Mouse (Mus musculus): ENCODE results near the gene Btnl4. TPM values are rescaled to one million over a fixed set of nuclear protein-coding genes. Genes with fewer than 3 reads are reported as not detected.
"Not testable (repeated sequence)": the region's sequence is repeated elsewhere in the genome, so short reads cannot be mapped to it uniquely, and the experiment has no call there.

The Btnl4 gene
- not detected for total RNA-seq (2022)

DNA sequence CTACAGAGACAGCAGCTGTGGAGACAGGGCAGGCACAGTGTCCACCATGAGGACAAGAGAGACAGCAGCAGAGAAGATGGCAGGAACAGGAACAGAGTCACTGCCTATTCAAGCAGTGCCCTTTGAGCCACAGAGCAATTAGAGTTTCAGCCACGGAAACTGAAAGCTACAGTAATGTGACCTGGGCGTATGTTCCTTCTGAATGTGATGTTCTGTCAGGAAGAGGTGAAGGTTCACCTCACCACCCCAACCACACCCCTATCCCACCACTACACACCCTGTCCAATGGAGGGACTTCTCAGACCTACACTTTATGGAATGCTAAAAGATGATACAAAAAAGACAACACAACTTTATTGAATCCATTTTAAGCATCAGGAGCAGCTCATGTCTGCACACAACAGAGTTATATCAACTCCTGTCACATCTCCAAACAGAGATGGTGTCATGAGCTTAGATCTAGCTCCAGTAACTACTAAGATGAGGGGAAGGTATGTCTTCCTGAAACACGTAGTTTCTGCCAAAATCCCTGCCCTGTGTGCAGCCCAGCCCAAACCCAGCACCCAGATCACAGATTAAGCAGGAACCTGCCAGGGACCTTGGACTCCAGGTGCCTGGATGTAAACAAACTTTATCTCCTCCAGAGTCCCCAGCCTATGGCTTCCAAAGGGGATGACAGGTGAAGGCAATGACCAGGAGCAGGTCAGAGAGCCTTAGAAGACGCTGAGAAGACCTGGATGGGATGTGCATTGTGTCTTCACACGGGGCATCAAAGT, at the start of gene Btnl4:
TSS of gene Btnl4 (minus strand) at position 81 of the 776 bp plus-strand sequence.
- DNase-seq (ENCODE audit: low spot score in 2 of 2) = not testable (repeated sequence)

DNA sequence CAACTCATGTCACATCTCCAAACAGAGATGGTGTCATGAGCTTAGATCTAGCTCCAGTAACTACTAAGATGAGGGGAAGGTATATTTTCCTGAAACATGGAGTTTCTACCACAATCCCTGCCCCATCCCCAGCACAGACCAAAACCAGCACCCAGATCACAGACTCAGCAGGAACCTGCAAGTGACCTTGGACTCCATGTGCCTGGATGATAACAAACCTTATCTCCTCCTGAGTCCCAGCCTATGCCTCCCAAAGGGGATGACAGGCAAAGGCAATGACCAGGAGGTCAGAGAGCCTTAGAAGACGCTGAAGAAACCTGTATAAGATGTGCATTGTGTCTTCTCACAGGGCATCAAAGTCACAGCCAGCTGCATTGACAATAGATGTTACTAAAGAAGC, 41.9 kb upstream of the Btnl4 start:
- no peak for DNase-seq (ENCODE audit: low spot score in 2 of 2)

DNA sequence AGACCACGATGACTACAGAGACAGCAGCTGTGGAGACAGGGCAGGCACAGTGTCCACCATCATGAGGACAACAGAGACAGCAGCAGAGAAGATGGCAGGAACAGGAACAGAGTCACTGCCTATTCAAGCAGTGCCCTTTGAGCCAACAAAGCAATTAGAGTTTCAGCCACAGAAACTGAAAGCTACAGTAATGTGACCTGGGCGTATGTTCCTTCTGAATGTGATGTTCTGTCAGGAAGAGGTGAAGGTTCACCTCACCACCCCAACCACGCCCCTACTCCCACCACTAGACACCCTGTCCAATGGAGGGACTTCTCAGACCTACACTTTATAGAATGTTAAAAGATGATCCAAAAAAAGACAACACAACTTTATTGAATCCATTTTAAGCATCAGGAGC, 41.5 kb upstream of the Btnl4 start:
- not testable (repeated sequence) for DNase-seq (ENCODE audit: low spot score in 2 of 2)

DNA sequence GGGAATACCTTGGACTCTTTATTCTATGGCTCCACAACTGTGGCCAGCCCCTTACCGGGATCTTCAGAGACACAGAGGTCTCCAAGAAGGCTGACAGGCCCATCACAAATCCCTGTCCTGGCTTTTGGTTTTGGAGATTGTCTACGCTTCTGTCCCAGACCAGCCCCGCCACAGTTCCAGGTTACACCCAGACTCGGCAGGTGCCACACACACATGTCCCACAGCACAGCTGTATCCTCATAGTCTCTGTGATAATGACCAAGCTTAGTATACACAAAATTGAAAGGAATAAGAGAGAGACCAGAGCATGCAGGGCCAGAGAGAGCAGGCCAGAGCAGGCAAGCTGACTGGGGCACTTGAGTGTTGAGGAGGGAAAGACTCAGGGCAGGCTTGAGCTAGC, 40.7 kb upstream of the Btnl4 start:
- no peak for DNase-seq (ENCODE audit: low spot score in 2 of 2)

DNA sequence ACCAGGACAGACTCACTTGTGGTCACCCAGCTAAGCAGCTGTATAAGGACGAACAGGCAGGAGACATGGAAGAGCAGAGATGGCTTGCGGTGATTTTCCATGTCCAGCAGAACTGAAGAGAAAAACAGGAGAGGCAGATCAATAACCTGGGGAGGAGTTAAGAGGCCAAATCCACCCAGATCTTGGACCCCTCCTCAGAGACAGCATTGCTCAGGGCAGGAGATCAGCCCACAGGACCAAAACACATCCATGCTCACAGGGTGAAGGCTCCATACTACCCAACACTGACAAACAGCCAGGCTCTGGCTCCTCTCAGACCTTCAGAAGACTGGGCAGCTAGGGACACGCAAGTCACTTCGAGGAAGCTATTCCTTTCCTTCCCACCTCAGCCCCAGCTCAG, 40.1 kb upstream of the Btnl4 start, which contains the start of gene Btnl6:
TSS of gene Btnl6 (minus strand) at position 101 of the 400 bp plus-strand sequence.
- DNase-seq (ENCODE audit: low spot score in 2 of 2) = no peak

DNA sequence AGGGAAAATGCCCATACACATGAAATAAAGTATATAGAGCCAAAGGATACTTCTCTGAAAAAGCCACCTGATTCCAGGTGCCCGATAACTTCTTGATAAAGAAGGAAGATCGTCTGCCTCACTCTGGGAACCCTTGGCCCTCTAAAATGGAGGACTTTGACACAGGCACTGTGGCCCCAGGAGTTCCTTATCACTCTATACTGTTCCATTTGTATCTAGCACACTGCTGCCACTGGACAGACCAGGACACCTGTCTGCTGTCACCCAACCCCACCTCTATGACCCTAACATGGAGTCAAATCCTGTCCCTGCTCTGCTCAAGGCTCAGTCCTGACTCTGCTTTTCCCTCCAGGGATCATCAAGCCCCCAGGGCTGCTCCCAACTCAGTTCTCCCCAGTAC, 39.4 kb upstream of the Btnl4 start:
- DNase-seq (ENCODE audit: low spot score in 2 of 2) = no peak

DNA sequence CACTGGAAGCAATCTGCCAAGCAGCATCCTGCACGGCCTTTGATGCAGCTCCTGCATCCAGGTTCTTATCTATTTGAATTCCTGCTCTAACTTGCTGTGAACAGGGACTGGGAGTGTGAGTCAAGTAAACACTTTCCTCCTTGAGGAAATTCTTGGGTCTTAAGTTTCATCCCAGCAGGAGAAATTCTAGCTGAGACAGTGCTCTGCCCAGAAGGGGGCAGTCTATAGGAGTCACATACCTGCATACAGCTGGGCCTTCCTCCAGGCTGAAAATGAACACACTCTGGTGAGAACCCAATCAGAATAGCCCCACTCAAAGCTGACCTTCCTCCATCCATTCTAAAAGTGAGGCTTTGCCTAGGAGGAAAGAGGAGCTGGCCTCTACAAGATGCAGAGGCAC, 34.6 kb upstream of the Btnl4 start:
- not testable (repeated sequence) for DNase-seq (ENCODE audit: low spot score in 2 of 2)

DNA sequence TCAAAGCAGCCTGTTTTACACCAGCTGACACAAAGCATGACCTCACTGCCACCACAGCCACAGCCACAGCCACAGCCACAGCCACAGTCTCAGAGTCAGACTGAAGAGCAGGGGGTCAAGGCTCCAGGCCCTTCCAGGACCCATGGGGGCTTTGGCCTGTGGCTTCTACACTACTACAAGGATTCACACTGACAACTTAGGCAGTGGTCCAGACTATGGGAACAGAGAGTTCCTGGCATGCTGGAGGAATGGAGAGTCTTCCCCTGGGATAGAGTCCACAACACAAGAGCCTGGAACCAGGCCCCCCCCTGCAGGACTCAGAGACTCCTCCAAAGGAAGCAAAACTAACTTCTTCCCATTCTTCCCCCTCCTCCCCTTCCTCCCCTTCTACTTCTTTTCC, 30.5 kb upstream of the Btnl4 start:
- DNase-seq (ENCODE audit: low spot score in 2 of 2) = no peak

DNA sequence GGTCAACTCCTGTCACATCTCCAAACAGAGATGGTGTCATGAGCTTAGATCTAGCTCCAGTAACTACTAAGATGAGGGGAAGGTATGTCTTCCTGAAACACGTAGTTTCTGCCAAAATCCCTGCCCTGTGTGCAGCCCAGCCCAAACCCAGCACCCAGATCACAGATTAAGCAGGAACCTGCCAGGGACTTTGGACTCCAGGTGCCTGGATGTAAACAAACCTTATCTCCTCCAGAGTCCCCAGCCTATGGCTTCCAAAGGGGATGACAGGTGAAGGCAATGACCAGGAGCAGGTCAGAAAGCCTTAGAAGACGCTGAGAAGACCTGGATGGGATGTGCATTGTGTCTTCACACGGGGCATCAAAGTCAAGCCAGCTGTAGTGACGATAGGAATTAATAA, 20.6 kb upstream of the Btnl4 start:
- not testable (repeated sequence) for DNase-seq (ENCODE audit: low spot score in 2 of 2)

DNA sequence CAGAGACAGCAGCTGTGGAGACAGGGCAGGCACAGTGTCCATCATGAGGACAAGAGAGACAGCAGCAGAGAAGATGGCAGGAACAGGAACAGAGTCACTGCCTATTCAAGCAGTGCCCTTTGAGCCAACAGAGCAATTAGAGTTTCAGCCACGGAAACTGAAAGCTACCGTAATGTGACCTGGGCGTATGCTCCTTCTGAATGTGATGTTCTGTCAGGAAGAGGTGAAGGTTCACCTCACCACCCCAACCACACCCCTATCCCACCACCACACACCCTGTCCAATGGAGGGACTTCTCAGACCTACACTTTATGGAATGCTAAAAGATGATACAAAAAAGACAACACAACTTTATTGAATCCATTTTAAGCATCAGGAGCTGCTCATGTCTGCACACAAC, 20.2 kb upstream of the Btnl4 start:
- not testable (repeated sequence) for DNase-seq (ENCODE audit: low spot score in 2 of 2)

DNA sequence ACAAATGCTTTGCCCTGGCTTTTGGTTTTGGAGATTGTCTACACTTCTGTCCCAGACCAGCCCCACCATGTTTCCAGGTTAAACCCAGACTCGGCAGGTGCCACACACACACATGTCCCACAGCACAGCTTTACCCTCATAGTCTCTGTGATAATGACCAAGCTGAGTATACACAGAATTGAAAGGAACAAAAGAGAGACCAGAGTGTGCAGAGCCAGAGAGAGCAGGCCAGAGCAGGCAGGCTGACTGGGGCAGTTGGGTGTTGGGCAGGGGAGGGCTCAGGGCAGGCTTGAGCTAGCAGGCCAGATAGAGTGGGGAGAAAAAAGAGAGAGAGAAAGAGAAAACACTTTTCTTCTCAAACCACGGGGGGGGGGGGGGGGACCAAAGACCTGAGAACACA, 19.4 kb upstream of the Btnl4 start:
- DNase-seq (ENCODE audit: low spot score in 2 of 2) = no peak

DNA sequence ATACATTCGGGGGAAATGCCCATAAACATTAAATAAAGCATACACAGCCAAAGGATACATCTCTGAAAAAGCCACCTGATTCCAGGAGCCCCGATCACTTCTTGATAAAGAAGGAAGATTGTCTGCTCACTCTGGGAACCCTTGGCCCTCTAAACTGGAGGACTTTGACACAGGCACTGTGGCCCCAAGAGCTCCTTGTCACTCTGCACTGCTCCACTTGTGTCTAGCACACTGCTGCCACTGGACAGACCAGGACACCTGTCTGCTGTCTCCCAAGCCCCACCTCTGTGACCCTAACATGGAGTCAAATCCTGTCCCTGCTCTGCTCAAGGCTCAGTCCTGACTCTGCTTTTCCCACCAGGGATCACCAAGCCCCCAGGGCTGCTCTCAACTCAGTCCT, 18.0 kb upstream of the Btnl4 start:
- DNase-seq (ENCODE audit: low spot score in 2 of 2) = not testable (repeated sequence)

DNA sequence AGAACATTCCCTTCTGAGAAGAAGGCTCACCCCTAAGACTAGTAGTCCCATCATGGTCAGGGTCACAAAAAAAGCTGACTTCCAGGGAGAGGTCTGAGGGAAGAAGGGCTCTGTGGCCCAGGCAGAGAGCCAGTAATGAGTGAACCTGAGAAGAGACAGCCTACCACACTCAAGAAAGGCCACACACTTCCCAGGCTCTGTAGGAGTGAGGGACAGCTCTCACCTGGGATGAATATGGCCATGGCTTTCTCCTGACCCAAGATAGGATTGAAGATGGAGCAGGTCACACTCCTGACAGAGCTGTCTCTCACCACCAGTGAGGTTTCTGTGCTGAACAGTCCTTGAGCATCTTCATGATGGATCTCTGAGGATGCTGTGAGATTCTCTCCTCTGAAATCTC, 15.7 kb upstream of the Btnl4 start:
- DNase-seq (ENCODE audit: low spot score in 2 of 2) = no peak

DNA sequence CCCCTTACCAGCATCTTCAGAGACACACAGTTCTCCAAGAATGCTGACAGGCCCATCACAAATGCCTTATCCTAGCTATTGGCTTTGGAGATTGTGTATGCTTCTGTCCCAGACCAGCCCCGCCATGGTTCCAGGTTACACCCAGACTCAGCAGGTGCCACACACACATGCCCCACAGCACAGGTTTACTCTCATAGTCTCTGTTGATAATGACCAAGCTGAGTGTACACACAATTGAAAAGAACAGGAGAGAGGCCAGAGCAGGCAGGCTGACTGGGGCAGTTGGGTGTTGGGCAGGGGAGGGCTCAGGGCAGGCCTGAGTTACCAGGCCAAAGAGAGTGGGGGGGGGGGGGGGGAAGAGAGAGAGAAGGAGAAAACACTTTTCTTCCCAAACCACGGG, 691 bp downstream of the Btnl4 start:
- no peak for DNase-seq (ENCODE audit: low spot score in 2 of 2)

DNA sequence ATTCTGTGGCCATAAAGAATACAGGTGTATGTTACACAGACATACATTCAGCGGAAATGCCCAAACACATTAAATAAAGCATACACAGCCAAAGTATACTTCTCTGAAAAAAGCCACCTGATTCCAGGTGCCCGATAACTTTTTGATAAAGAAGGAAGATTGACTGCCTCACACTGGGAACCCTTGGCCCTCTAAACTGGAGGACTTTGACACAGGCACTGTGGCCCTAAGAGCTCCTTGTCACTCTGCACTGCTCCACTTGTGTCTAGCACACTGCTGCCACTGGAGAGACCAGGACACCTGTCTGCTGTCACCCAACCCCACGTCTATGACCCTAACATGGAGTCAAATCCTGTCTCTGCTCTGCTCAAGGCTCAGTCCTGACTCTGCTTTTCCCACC, 2.1 kb downstream of the Btnl4 start:
- DNase-seq (ENCODE audit: low spot score in 2 of 2) = no peak

DNA sequence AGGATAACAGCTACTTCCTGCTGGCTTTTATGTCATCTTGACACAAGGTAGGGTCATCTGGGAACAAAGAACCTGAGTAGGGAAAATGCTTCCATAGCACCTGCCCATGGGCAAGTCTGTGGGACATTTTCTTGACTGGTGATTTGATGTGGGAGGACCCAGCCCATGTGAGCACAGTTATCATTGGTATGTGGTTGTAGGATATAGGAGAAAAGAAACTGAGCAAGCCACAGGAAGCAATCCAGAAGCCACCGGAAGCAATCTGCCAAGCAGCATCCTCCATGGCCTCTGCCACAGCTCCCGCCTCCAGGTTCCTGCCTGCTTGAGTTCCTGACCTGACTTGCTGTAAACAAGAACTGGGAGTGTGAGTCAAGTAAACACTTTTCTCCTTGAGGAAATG, 6.6 kb downstream of the Btnl4 start:
- no peak for DNase-seq (ENCODE audit: low spot score in 2 of 2)

DNA sequence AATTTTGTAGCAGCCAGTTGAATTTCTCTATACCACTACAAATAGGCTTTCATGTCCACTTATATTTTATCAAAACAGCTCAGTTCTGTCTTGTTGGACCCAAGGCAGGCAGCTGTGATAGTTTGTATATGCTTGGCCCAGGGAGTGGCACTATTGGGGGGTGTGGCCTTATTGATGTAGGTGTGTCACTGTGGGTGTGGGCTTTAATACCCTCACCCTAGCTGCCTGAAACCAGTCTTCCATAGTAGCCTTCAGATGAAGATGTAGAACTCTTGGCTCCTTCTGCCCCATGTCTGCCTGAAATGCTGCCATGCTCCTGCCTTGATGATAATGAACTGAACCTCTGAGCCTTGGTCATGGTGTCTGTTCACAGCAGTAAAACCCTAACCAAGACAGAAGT, 11.2 kb downstream of the Btnl4 start:
- not testable (repeated sequence) for DNase-seq (ENCODE audit: low spot score in 2 of 2)

DNA sequence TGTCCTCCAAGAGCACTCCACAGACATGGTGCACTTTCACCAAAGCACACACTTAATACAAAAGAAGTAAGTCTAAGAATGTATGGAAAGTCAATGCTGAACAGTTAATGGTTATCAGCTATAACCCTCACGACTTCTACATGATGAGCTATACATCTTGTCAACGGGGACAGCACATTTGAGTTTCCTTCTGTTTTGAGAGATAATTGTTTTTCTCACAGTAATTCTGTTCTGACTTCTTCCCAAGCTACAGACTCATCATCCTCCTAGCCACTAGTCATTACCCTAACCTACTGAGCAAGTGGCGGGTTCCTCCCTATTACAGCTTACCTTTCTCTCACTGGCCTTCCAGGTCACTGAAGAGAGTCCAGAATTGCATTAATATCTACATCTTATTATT, 17.9 kb downstream of the Btnl4 start:
- DNase-seq (ENCODE audit: low spot score in 2 of 2) = no peak

DNA sequence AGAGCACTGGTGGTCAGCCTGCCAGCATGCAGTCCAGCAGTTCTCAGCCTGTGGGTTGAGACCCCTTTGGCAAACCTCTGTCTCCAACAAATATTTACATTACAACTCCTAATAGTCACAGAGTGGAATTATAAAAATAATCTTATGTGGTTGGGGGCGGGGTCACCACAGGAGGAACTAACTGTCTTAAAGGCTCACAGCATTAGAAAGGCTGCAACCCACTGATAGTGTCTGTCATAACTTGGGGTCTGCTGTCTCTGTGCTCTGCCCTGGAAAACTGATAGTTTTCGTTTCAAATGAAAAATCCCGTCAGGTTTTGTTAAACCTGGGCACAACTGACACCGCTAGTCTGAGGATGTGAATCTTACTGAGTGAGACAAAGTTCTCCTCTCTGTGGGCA, 19.4 kb downstream of the Btnl4 start:
- DNase-seq (ENCODE audit: low spot score in 2 of 2) = no peak

DNA sequence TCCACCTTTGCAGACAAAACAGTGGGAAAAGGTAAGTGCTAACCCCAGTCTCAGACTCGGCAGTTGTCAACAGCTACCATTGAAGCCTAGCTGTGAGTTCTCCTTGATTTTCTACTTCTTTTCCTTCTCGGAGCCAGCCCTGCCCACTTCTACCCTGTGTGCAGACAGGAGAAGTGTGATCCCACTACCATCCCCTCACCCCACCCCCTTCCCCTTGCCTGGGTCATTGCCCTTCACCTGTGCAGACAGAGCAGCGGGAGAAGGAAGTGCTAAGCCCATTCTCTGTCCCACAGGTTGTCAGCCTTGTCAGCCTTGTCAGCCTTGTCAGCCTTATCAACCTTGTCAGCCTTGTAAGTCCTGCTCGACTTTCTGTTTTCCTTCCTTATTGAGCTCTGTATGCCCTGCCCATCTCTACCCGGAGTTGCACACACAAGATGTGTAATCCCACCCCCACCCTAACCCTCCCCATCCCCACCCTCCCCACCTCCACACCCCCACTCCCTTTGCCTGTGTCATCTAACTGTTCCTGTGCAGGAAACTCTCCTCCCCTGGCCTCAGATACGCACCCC, 28.6 kb downstream of the Btnl4 start:
- no peak for DNase-seq (ENCODE audit: low spot score in 2 of 2)

DNA sequence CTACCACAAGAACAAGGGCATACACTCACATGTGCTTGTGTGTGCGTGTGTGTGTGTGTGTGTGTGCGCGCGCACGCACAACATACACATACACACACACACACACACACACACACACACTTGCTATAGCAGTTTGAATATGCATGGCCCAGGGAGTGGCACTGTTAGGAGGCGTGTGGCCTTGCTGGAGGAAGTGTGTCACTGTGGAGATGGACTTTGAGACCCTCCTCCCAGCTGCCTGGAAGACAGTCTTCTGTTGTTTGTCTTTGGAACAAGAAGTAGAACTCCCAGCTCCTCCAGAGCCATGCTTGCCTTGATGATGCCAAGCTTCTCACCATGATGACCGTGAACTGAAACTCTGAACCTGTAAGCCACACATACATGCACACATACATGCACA, 35.1 kb downstream of the Btnl4 start:
- DNase-seq (ENCODE audit: low spot score in 2 of 2) = no peak

DNA sequence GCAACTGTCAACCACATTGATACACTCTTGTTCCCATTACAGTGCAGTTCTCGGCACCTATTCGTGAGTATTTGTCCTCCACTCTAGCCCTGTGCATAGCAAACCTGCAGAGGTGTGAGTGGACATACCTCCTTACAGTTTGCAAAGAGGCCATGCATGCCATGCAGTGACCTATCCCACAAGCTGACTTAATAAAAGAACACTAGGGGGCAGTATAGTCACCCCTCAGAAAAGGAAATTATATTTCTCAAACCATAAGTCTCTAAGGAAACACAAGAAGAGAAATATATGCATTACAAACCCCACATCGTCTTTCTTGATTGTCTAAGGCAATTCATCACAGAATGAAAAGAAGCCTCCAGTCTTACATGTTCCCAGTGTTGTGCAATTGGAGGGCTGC, 37.3 kb downstream of the Btnl4 start:
- DNase-seq (ENCODE audit: low spot score in 2 of 2) = no peak

DNA sequence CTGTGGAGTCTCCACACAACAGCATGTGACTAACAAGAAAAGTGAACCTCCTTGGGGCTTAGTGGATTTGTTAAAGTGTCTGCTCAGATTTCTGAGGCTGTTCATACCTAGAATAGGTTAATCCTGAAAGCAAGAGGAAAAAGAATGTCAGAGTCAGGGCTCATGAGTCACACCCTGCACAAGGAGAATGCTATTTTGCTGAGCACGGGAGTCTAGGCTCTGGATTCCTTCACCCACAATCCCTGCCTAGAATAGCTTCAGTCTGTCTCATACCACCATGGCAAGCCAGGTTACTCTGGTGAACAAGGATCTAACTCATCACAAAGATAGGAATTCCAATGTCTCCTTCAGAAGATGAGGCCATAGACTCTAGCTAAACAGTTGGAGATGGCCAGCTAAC, 38.5 kb downstream of the Btnl4 start:
- no peak for DNase-seq (ENCODE audit: low spot score in 2 of 2)
